Mouse (Mus musculus) ES-Bruce4 (cell line): ENCODE measurements around the gene Acoxl.

Experiments used
- CTCF ChIP-seq: IDR thresholded peaks from one replicate; pipeline ENCODE4 v1.8.1; 2011; ENCODE audit warnings: low read depth, low read length
- POLR2A ChIP-seq: IDR thresholded peaks from one replicate; pipeline ENCODE4 v1.8.1; 2011; ENCODE audit warnings: low read length; ENCODE audit not compliant: insufficient read depth

GRCm38 (mm10) chr2:127919740-127920139 lies 81.1 kb downstream of the Acoxl start:
- TF ChIP-seq POLR2A (no peak), CTCF (no peak)
